Mouse (Mus musculus) spleen, adult 2 months (tissue): ENCODE measurements at regions not wholly inside any gene's neighbourhood (a gene's known extent, or its start where the extent isn't known, plus 50 kb on each side); places are given as distances from the start of the nearest gene placed in this dataset.

Experiments used
- CTCF ChIP-seq: fragments of 200-500 bp; IDR thresholded peaks from 2 replicates; pipeline ENCODE4 v1.5.1; 2011; ENCODE audit warnings: mild to moderate bottlenecking, inconsistent platforms; ENCODE audit not compliant: insufficient read depth, insufficient read length, insufficient replicate concordance; ENCODE audit errors: extremely low read depth
- POLR2A ChIP-seq: fragments of 200-500 bp; IDR thresholded peaks from 2 replicates; pipeline ENCODE4 v1.6.1; 2011; ENCODE audit warnings: low read depth, low read length, inconsistent platforms

DNA sequence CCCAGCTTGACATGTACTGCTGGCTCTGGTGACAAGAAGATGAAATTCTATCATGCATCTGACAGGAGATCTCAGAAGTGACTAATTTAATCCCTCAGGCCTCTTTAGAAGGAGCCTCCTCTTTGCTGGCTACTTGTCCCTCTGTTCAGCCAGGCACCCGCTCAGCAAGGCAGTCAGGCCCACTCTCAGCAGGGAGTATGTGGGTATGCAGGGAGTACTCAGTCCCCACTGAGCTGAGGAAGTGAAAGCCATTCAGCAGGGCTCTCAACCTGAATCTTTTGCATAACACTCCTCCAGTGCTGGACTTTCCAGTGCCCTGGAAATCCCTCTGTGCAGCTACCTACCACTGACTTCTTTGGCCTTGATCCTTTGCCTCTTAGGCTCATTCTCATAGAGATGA lies 201.3 kb downstream of the Rybp start:
- TF ChIP-seq POLR2A (no peak), CTCF (no peak)
